Mouse (Mus musculus) CD4-positive, CD25-positive, alpha-beta regulatory T cell, adult 9 weeks (primary cell): ENCODE results near the gene Tmem41b. TPM values are rescaled to one million over a fixed set of nuclear protein-coding genes. Genes with fewer than 3 reads are reported as not detected.

ENCODE experiments used
- polyA plus RNA-seq: library from polyadenylated mRNA; unstranded; fragments of 100-300 nt; shearing (Covaris generic); gene quantifications from one replicate; pipeline ENCODE4 v1.2.1, GENCODE M21; 2017

Tmem41b gene
- 66.7 TPM for polyA plus RNA-seq

DNA sequence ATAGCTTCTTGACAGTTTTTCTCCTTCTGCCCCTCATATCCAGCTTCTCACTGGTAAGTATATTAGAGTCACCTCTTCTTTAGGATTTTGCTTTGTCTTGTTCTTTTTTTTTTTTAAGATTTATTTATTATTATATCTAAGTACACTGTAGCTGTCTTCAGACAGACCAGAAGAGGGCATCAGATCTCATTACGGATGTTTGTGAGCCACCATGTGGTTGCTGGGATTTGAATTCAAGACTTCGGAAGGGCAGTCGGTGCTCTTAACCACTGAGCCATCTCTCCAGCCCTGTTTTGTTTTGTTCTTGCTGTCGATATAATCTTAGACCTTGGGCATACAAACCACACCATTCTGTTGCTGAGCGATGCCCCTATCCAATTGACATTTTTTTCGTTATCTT lies at the start of gene Tmem41b:
Gene Tmem41b (minus strand): TSS at position 155 of the 400 bp plus-strand sequence.

GRCm38 (mm10) chr7:110018117-110018630 lies 31.4 kb upstream of the Tmem41b start, which contains the start of gene Ipo7:
Gene Ipo7 (plus strand): TSS chr7:110018274.

GRCm38 (mm10) chr7:109959716-109960612 lies 26.8 kb downstream of the Tmem41b start, which contains the start of gene Dennd5a:
Gene Dennd5a (minus strand): TSS chr7:109960470.

Other genes with a start within 250 kb of the Tmem41b start
- gene Tmem9b, start 234.1 kb downstream of the Tmem41b start, polyA plus RNA-seq = 56.3 TPM
- 0.32 TPM for gene Nrip3, start 204.9 kb downstream of the Tmem41b start, polyA plus RNA-seq
- gene Scube2, start 121.2 kb downstream of the Tmem41b start, polyA plus RNA-seq = not detected
- gene Dennd5a, start 26.5 kb downstream of the Tmem41b start, polyA plus RNA-seq = 13.9 TPM
- gene Ipo7, start 31.3 kb upstream of the Tmem41b start, polyA plus RNA-seq = 27.5 TPM
- gene Zfp143, start 74.3 kb upstream of the Tmem41b start, polyA plus RNA-seq = 51.1 TPM
- gene Wee1, start 135.1 kb upstream of the Tmem41b start, polyA plus RNA-seq = 1.9 TPM
- gene Swap70, start 234.8 kb upstream of the Tmem41b start, polyA plus RNA-seq = 78.9 TPM